Mouse (Mus musculus) G1E-ER4 (cell line): ENCODE data around the gene Bcl2l11. TPM values are rescaled to one million over a fixed set of nuclear protein-coding genes. Genes with fewer than 3 reads are reported as not detected.

Experiments
- GATA1 ChIP-seq: IDR thresholded peaks from one replicate; pipeline ENCODE4 v1.8.0; 2012; ENCODE audit warnings: low read length, inconsistent platforms
- polyA plus RNA-seq: library from polyadenylated mRNA; stranded (reverse); fragments of >175 nt; gene quantifications from 2 replicates; pipeline ENCODE4 v1.2.3, GENCODE M21; 2012

Gene Bcl2l11
- polyA plus RNA-seq, 1 experiment: 31.8 TPM

GRCm38 (mm10) chr2:128152211-128152610 is 26.4 kb downstream of the Bcl2l11 start:
- no peak for TF ChIP-seq GATA1

GRCm38 (mm10) chr2:128152845-128153550 is 27.2 kb downstream of the Bcl2l11 start:
- TF ChIP-seq GATA1: no peak

GRCm38 (mm10) chr2:128153551-128153910 is 27.7 kb downstream of the Bcl2l11 start:
- TF ChIP-seq GATA1: no peak

- TF ChIP-seq GATA1: no peak
Observed at GRCm38 (mm10) chr2:128155412-128156066, 29.7 kb downstream of the Bcl2l11 start.

GRCm38 (mm10) chr2:128156067-128156462 is 30.2 kb downstream of the Bcl2l11 start:
- TF ChIP-seq GATA1: no peak

- no peak for TF ChIP-seq GATA1
Observed at GRCm38 (mm10) chr2:128156557-128157412, 30.9 kb downstream of the Bcl2l11 start.

GRCm38 (mm10) chr2:128158734-128159410 is 33.0 kb downstream of the Bcl2l11 start:
- TF ChIP-seq GATA1: no peak

GRCm38 (mm10) chr2:128159619-128160125 is 33.8 kb downstream of the Bcl2l11 start:
- no peak for TF ChIP-seq GATA1

- no peak for TF ChIP-seq GATA1
Observed at GRCm38 (mm10) chr2:128163177-128163576, 37.3 kb downstream of the Bcl2l11 start.

- no peak for TF ChIP-seq GATA1
Observed at GRCm38 (mm10) chr2:128166623-128167423, 41.0 kb downstream of the Bcl2l11 start.

GRCm38 (mm10) chr2:128167930-128168329 is 42.1 kb downstream of the Bcl2l11 start:
- TF ChIP-seq GATA1: no peak

GRCm38 (mm10) chr2:128169486-128169885 is 43.6 kb downstream of the Bcl2l11 start:
- TF ChIP-seq GATA1: no peak

GRCm38 (mm10) chr2:128169972-128170371 is 44.1 kb downstream of the Bcl2l11 start:
- no peak for TF ChIP-seq GATA1

GRCm38 (mm10) chr2:128170614-128171013 is 44.8 kb downstream of the Bcl2l11 start:
- no peak for TF ChIP-seq GATA1

GRCm38 (mm10) chr2:128172266-128172665 is 46.4 kb downstream of the Bcl2l11 start:
- TF ChIP-seq GATA1: no peak
